Mouse (Mus musculus): ENCODE measurements around the gene Pax7.

Pax7 gene

DNA sequence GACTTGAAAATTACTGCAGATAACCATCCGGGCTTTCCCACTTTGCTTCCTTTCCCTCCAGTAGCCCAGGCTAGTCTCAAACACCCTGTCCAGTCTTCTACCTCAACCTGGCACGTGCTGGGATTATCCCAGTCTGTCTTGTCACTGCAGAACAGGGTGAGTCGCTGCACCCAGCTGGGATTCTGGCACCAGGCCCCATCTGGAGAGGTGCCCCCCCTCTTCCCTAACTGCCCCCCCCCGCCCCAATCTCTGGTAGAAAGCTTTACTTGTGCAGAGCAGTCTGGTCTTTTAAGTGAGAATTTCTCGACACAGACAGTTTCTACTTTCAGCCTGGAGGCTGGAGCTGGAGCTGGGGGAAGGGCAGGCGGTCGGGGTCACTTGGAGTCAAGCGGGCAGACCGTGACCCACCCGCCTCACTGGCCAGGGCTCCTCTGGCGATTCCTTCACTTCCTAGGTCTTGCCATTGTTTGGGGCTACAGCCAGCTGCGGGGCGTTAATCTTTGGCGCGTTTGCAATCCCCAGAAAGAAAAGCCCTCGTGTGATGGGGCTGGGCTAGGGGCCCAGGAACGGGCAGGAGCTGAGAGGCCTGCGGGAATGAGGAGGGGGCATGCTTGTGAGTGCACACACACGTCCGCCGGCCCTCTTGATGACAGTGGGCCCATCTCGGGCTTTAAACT lies 22.4 kb downstream of the Pax7 start:
- no peak for DNase-seq

DNA sequence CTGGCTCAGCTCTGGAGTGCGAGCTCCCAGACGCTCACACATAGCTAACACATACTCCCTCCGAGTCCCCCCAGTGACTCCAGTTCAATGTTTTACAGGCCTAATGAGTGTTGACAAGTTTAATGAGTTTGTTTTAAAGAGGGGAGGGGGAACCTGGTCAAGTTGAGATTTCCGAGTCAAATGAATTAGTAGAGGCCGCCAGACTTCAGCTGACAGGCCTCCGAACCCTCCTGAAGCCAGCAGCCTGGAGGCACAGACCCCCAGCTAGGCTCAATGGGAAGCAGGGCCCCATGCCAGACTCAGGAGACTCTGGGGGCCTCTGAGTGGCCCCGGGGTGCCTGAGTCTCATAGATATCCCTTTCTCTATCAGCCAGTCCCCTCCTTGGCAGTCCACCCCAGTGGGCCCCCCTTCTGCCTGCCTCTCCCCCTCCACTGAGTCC lies 23.9 kb downstream of the Pax7 start:
- no peak for DNase-seq

DNA sequence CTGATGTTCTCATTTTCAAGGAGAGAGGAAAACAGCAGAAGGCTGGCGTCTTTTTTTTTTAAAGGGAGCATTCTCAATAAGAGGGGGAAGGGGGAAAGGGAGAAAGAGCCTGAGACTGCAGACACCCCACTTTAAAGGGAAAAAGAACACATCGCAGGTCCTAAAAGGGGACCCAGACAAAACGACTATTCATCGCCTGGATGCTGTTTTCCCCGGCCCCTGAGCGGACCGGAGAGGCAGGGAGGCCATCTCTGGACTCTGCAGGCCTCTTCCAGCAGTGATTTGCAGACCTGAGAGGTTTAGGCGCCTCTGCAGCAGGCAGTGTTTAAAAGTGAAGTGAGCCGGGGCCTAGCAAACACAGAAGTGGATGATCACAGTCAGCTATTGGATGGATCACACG lies 25.5 kb downstream of the Pax7 start:
- DNase-seq = no peak

DNA sequence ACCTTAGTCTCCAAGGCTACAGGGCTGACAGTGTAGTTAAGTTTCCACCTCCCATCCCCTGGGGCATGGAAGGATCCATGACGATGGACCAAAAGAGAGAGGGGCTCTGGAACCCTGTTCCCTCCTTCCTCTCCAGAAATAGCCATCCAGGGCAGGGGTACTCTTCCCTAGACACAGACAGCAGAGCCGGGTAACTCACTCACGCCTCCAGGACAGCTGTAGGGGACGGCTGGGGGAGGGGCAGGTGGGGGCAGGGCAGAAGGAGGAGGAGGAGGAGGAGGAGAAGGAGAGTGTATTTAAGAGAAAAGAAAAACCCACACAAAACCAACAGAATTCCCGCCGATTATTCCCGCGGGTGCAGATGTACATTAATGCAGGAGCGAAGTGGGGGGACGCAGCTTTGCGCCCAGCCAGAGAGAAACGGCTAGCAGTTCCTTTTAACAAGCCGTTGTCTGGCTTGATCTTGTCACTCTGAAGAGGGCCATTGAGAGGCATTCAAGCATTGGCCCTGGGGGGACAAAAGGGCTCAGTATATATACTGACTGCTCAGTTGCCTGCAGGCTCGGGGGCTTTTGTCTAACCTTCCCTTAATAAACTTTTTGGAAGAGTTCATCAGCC lies 26.0 kb downstream of the Pax7 start:
- DNase-seq = no peak

DNA sequence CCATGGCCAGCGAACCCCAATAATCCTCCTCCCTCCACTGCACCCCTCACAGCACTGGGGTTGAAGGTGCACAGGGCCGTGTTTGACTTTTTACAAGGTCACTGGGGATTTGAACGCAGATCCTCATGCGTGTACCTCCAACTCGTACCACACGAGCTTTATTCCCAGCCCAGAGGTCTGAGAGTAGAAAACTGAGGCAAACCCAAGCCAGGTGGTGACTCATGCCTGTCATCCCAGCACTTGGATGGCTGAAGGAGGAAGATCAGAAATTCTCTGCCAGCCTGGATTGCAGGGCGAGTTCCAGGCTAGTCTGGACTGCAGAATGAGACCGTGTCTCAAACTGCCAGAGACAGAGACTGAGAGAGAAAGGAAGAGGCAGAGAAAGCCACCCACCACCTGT lies 28.4 kb downstream of the Pax7 start:
- no peak for DNase-seq

DNA sequence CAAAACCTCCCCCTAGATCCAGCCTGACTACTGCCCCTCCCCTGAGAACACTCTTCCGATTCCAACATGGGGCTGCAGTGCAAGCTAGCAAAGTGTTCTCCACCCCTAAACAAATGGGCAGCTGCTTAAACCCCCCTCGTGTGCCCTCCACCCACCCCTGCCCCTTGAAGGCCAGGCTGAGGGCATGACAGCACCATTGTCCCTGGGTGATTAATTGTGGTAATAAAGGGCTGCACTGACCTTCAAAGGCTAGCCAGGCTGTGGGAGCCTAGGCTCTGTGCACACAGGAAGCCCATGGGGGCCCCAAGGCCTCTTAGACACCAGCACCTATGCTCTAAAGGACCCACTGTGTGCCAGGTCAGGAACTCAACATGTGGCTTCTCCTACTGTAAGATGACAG lies 29.3 kb downstream of the Pax7 start:
- DNase-seq = no peak

DNA sequence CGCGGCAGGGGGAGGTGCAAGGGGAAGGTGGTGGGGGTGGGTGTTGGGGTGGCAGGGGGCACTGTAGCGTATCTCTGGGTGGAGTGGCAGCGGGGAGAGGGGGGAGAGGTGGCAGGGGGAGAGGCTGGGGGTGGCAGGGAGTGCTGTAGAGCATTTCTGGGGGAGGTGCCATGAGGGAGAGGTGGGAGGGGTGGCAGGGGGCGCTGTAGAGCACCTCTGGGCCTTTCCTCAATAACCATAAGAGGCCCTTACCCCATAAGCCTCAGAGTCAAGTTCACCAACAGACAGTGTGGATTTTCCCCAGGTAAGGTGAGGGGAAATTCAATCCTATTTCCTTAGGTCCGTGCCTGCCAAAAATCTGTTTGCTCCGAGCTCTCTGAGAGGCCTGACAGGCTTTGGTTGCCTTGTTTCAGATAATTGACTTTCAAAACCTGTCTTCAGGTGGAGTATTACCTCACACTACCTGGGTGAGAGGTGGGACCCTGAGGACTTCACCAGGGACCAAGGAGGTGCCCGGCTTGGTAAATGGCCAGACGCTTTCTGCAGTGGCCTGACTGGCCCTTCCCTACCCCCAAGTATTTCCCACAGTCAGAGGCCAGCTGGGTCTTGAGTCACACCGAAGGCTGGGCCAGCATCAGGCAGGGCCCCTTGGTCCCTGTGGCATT lies 33.8 kb downstream of the Pax7 start:
- DNase-seq = no peak

DNA sequence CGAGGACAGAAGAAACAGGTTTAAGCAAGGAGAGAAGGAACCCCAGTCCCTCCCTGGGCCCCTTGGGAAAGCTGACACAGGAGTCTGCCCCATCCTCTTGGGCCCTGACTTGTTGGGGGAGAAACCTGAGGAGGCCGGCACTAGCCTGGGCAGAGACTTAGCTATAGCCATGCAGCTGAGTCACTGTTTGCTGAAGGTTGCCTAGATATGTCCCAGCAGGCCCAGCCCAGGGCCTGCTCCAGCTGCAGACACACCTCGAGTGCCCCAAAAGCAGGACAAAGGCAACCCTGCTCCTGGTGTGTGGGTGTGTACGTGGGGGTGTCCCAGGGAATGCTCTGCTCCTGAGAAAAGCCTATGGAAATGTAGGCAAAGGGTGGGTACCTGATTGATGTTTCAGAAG lies 36.0 kb downstream of the Pax7 start:
- no peak for DNase-seq

DNA sequence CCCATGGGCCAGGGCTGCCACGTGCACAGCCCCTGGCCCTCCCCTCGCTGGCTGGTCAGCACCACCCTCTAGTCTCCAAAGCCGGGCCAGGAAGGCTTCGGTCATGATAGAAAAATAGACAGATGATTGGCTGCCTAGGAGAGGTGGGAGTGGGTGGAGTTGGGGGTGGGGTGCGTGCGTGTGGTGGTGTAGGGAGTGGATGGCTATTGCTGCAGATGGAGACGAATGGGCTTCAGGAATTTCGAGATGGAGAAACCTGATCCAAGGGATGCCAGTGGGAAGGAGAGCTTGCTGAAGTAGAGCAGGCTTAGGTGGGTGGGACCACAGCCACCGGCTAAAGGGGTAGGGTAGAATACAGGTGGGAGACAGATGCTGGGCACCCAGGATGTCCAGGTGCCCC lies 37.2 kb downstream of the Pax7 start:
- DNase-seq = no peak

DNA sequence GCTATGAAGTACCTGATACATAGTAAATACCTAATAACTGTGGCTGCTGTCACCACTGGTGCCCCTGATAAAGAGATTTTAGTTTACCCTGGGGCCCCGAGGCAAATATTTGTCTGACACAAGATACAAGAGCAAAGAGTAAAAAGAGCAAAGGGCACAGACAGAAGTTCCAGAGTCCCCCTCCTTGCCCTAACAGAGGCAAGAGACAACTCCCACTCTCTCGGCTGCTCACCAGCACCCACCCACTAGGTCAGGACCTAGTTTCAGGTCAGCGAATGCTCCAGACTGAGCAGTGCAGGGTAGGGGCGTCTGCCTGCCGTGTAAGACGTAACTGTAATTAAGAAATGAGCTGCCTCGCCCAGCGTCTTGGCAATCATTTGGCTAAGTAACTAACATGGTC lies 42.2 kb downstream of the Pax7 start:
- DNase-seq = no peak

DNA sequence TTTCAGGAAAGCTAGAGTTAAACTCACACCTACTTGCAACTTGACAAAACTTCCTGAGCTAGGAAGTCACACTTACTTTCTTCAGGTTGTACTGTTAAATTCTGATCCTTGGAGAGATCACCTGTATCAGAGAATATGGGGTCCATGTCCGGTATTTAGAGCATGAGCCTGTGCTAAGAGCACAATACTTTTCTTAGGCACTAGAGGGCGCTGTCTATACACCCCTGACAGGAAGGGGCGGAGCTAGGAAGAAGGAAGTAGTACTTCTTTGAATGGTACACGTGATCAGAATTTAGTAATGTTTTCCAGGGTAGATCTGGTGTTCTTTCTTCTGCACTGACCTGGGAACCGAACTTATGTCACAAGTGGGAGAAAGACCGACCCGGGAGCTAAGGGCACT lies 43.6 kb downstream of the Pax7 start:
- DNase-seq = peak; percentile 28

DNA sequence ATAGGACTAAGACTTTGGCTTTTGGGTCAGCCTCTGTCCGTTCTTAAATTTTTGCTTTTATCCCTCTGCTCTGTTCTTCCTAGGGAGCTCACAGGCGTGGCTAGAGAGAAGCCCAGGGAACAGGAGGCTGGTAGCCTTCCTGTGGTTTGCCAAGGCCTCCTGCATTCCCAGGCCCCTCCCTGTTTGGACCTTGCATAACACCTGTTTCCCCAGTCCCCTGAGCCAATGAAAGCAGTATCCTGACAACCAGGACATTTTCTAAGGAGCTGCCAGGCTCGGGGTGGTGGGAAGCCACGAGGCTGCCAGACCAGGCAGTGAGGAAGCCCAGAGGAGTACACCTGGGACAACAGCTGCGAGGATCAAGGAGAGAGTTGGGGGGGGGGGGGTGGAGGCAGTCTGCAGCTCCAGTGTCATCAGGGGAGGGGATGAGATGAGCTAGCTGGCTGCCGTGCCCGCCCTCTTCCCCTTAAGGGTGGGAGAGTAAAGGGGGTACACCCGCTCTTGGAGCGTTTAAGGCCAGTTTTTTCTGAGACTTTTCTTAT lies 50.3 kb downstream of the Pax7 start:
- DNase-seq = no peak

DNA sequence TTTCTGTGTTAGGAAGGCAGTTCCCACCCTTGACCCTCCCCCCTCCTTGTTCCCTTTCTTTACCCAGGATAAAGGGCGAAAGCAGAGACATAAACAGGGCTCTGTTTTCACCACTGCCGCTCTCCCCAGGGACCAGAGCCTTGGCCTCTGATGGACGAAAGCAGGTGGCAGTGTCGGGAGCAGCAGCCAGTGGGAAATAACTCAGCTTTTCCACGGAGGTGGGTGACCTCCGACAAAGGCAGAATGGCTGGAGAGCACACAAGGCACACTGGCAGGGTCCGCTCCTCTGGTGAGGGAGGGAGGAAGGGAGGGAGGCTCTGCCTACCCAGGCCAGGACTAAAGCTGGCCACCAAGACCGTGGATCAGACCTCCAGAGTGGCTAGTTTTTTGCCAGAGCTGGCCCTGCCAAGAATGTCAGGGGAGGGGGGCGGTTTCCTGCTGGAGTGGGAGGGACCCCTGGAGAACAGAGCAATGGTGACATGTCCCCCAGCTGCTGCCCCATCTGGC lies 62.1 kb downstream of the Pax7 start:
- no peak for DNase-seq

DNA sequence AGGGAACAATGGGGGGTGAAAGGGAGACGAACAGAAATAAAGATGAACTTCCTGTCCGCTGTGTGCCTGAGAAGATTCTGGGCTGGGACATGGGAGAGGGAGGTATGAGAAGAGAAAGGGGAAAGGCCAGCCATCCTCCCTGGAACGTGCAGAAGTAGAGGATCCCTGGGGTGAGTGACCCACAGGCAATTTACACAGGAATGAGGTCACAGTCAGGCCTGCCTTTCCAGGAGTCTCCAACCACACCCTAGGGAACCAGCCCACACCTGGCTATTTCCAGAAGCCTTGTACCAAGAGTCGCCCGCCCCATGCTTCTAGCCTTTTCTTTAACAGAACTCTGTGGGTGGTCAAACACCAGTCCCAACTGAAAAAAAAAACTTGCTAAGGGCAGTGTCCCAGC lies 65.5 kb downstream of the Pax7 start:
- no peak for DNase-seq

DNA sequence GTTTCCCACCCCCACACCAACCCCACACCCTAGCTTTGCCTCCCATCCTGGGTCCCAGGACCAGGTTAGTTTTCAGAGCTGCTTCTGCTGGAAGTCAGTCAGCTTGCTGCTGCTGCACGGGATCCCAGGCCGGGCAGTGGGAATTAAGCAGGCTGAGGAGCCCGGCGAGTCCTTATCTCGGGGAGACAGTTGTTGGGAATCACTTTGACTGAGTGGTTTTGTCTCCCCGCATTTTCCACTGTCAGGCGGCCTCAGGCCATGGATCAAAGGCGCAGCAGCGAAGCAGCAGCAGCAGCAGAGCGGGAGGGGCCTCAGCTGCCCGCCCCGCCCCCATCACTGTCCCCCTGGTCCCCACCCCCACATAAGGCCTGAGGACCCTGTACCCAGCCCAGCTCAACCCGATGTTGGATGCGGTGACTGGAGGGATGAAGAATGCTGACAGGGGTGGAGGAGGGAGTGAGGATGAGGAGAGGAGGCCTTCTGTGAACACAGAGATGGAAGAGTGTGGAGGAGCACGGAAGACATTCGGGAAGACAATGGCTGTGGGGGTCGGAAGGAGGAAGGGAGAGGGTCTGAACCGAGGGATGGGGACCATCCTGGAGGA lies 66.1 kb downstream of the Pax7 start:
- DNase-seq = no peak

DNA sequence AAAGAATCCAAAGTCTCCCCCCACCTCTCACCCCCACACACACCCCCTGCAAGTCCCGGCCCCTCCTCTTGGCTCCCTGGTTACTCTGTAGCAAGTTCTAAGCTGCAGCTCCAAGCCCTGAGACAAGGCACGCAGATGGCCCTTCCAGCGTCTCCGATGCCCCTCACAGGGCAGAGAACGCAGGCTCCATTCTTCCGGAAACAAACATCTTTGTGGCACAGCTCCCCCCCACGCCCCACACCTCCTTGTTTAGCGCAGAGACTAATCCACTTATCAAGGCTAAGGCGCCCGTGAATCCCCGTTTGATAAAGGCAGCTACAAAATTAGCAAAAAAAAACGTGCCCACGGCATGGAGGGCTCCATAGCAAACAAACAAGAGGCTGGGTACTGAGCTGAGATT lies 71.4 kb downstream of the Pax7 start:
- DNase-seq = no peak

DNA sequence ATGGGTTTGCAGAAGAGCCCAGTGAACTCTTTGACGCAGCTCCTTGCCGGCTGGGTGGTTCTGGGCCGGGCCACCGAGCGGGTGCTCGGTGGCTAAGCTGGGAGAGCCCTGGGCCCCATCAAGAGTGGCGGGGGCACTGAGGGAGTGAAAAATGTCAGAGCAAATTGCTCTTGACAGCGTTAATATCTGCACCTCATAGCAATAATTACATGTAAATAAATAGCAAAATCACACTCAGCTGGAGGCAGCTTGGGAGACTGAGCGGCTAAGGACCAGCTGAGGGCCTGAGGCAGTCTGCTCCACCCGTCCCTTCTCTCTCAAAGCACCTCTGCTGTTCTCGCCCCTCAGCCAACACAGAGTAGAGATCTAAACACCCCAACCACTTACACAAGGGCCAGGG lies 72.6 kb downstream of the Pax7 start:
- no peak for DNase-seq

DNA sequence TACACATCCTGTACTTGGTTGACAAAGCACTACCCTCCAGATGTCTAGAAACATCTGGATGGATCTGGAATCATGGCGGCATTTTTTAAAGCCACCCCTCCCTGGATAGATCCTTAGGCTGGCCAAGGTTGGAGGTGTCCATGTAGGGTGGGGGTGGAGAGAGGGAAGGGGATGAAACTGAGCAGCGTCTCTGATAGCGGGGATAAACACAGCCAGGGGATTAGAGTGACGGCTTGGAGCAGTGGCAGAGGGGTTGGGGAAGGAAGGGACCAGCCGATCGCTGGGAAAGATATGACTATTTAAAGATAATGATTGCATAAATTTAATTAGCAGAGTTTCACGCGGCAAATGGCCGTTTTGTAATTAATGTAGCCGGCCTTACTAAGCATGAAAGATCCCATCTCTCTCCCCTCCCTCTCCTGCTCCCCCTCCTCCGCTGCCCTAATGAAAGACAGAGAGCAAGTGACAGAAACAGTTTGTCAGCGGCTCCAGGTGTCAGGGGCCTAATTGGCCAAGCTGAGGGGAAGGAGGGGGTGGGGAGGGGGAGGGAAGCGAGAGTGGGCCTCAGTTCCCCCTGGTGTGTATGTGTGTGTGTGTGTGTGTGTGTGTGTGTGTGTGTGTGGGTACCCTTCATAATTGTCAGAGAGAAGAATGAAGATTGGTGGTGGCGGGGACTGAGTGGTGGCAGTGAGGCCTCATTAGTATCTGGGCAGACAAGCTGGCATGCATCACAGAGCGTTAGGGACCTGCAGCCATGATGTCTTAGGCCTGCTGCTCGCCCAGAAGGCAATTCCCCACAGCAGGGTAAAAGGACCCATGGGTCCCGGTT lies 74.6 kb downstream of the Pax7 start:
- DNase-seq = no peak

DNA sequence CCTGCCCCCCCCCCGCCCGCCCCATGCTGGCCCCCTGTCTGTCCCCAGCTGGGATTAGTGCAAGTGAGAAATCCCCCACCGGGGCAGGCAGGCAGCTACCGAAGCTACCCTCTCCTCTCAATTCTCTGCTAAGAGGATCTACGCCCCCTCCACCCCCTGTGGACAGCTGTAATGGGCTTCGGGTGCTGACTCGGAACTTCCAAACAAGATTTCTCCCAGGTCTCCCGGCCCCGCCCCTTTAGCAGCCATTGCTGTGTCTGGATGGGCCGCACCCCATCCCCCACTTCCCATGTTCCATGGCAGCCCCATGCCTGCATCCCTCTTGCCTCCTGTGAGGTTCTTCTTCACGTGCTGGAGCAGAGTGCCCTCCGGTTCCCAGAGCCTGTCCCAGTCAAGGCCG lies 76.4 kb downstream of the Pax7 start:
- no peak for DNase-seq

DNA sequence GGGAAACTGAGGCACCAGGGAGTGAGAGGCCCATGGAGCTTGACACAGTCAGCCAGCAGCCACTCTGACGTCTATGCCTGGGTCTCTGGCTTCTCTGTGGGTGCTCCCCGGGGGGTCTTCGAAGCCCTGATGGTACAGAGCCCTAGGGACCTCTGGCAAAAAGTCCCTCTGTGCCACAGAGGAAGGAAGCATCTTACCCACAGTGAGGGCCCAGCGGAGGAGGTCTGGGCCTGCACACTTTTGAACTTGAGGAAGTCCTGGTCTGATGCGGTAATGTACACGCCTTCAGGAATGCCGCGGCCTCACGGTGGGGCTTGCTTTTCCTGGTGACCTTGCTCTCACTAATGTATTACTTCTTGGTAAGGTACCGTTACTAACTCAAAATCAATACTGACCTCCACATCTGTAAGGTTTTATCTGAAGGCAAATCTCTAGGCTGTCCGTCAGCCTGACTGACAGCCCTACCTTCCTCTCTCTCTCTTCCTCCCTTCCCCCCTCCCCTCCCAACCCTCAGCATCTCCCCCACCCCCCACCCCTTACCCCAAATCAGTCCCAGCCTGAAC lies 79.1 kb downstream of the Pax7 start:
- no peak for DNase-seq

DNA sequence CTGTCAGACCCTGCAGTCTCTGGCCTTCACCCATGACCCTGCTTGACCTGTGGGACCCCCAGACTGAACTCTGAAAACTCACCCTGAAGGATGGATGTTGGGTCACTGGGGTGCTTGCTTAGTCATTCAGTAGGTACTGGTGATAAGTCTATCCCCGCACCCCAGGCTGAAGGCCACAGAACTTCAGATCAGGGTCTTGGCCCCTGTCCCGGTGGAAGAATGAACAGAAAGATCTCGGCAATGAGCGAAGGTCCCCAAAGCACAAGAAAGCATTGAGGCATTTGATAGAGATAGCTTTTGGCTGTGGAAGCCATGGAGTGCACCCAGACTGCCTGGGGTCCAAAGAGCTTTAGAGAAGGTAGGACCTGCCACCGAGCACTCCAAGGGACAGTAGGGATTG lies 82.4 kb downstream of the Pax7 start:
- no peak for DNase-seq

DNA sequence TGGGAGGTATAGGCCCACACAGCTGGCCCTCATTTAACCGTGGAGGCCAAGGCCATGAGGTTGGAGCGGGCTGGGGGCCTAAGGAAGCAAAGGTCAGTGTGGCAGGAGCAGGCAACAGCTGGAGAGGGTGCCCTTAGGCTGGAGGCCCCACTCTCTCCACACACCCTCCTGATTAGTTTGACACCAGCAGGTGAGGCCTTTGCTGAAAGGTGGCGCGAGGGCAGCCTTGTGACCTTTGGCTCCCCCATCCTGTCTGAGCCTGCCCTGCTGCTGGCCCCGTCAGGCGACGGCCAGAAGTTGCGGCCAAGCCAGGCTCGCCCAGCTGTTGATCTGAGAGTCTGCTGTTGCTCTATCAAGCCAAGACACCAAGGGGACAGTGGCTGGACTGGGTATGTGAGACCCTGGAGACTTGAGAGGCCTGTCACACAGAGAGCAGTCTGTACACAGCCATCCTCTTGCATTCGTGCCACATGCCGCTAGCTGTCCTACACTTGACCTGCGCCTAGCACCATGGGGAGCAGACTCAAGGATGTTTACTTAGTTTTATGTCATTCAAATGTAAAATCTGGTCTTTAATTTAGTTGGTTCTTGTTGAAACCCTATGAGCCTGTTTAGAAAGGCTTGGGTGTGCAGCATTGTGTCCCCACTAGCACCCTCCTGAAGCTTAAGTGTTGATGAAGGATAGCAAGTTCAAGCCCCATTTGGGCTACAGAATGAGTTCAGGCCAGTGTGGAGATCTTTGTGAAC lies 86.0 kb downstream of the Pax7 start:
- DNase-seq = no peak
